Mouse (Mus musculus) adrenal gland, adult 2 months (tissue): ENCODE measurements at regions not wholly inside any gene's neighbourhood (a gene's known extent, or its start where the extent isn't known, plus 50 kb on each side); places are given as distances from the start of the nearest gene placed in this dataset.
A peak's percentile ranks its signal among the peaks of the same experiment; 100 is the strongest.

Source experiments
- DNase-seq: peaks from one replicate; pipeline ENCODE4 v3.0.0; 2021

DNA sequence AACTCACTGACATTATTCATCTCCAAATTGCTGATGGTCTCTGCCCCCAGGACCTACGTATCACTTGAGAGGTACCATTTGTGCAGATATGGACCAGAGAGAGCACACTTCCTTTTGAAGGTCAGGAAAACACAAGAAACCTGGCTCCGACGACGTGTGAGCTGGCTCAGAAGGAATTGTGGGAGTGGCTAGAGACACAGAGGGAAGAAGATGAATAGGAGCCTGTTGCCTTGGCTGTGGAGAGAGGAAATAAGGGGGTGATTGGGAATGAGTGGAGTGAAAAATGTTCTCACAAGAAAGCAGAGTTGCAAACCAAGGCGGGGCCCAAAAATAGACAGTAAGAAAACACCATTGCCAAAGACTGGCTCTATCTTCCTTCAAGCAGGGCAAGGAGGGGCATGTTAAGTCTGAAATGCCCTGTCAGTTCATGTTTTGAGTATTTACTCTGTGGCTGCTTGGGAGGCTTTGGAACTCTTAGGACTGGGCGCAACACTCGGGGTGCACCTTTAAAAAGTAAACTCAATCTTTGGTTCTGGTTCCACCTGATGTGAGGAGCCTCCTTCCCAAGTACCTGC, 111.6 kb upstream of the Mylip start:
- DNase-seq, result no peak

DNA sequence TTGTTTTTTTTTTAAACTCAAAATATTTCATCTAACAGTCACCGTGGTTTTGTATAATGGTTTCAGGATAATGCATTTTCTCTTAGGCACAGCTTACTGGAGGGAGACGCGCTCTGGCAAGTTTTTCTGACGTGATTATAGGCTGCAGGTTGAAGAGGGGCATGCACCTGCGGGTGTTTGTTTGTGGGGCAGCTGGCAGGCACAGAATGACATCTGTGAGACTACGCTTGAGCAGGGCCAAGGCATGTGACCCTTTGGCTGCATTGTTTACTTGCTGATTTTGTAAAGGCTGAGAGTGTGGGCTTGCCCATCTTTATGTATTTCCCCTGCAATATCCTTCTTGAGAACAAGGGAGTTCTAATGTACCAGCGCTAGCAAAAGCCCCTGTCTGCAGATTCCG, 108.4 kb upstream of the Mylip start:
- DNase-seq, result no peak

DNA sequence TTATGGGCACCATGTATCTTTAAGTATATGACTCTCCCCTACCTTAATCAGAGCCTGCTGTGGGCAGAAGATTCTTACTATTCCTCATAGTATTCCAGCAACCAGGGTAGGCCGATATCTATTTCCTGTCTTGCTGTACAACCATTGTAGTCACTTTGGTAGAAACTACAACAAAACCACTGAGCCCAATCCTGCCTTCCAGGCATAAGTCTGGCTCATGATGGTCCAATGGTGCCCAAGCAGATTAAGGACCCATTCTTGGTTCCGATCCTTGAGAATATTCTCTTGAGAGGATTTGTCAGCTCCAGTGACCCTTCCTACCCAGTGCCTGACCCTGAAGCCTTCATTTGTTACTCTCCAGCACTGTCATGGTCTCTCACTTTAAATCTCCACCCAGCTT, 102.9 kb upstream of the Mylip start:
- DNase-seq, result no peak

DNA sequence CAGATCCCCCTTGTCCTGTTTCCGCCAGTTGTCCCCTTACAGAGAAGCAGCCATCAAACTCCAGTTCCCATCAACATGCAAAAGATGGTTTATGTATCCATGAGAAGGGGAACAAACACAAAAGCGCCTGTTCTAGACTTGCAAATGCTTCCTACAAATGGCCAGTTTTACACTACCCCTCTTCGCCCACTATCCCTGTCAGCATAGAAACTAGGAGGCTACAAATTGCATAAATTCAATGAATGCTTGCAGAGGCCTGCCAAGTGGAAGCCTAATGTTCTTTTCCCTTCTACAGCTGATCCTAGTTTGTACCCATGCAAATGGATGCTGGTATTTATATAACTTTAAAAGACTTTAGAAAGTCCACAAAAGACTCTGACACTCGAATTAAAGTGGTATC, 102.3 kb upstream of the Mylip start:
- no peak for DNase-seq

DNA sequence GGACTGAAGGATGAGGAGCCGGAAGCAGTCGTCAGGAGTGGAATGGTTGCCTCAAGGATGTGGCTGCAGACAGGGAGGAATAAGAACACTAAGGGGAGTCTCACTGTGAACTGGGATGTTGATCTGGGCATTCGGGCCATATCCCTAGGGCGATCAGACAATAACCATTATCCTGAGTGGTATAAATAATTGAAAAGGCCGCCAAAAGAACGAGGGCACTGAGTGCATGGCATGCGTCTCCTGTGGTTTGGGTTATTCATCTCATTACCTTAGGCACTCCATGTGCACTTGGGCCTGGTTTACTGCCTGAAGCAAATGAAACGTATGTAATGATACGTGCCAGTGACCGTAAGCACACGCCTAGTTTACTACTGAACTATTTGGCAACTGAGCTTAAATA, 99.6 kb upstream of the Mylip start:
- DNase-seq, result no peak

DNA sequence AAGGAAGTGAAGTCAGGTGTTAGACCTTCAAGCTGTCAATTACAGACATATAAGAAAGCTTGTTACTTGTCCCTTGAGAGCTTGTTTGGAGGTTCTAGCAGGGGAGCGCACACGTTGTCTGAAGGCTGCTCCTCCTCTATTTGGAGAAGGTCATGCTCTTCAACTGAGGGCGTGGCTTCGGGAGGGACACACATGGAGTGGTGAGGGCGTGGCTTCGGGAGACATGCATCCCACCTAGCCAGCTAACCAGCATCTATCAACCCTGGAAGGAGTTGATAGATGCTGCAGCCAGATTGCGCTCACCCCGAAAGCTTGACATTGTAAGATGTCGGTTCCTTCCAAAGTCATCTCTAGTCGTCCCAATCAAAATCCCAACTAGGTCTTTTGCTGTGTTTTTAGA, 94.9 kb upstream of the Mylip start:
- DNase-seq, result no peak

DNA sequence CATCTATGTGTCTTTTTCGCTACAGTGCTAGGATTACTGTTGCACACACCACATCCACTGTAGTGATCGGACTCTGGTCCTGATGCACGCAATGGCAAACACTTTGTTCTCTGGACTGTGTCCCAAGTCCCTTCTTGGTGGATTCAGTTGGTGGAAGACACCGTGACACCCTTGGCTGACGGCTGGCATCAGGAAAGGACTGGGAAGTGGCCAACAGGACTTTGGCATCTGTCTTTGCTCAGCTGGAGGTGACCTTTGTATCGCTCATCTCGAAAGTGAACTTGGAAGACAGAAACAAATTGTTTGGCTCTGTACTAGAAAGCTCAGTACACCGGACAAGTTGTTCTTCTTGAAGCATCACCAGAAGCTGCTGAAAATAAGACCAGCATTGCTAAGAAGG, 88.9 kb upstream of the Mylip start:
- DNase-seq, result peak; percentile 2

DNA sequence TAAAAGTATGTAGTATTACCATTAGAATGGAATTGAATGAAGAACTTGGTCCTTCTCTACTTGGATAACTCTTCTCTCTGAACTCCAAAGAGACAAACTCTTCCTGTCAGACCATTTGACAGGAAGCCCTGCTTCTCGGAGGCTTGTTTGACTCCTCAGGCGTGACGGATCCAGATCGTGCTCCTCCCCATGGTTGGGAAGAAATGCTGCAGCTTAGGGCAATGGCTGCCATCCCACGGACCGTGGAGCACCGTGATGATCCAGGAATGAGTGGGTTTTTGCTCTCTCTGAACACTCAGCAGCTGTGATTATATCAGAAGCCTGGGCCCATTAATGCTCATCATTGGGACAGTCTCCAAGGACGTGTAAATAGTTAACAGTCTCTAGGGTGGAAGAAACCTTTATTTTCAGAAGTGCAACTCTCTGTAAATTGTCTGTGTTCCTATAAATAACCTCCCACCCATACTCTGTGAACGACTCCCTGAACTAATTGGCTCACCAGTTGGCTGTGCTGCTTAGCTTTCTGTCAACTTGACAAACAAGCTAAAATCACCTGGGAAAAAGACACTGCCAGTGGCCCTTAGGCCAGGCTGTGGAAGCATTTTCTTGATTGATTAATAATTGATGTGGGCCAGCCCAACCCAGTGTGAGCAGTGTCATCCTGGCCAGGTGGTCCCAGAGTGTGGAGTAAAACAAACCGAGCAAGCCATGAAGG, 88.2 kb upstream of the Mylip start:
- no peak for DNase-seq

DNA sequence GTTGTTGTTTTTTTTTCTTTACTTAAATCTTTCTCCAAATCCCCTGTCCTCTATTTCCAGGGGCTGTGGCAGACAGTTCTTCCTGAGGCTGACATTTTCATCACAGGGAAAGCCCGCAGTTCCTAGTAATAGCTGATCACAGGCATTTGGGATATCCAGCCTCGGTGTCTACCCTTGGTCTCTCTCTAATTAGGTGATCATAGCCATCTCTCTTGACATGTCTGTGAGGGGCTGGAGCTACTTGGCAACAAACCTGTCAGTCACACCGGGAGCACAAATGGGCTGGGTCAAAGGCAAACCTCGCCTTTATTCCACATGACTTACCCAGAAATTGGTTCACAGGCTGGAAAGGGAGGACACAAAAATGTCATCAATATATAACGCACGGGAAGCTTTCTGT, 86.7 kb upstream of the Mylip start:
- no peak for DNase-seq

DNA sequence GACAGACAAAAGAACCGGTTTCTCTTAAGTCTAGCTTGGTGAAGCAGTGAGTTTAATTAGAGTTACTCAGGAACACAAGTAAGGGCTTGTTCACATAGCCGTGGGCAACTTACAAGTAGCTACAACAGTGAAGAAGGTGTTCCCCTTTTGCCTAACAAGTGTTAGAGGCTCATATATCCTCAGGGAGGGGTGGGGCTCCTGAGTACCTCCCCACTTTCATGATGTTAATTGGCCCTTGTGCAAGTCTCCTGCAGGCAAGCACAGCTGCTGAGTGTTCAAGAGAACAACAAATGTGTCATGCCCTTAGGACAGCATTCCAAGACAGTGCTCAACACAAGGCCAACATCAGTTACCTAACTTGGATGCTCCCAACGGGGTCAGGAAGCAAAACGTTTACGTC, 83.4 kb upstream of the Mylip start:
- DNase-seq, result no peak

DNA sequence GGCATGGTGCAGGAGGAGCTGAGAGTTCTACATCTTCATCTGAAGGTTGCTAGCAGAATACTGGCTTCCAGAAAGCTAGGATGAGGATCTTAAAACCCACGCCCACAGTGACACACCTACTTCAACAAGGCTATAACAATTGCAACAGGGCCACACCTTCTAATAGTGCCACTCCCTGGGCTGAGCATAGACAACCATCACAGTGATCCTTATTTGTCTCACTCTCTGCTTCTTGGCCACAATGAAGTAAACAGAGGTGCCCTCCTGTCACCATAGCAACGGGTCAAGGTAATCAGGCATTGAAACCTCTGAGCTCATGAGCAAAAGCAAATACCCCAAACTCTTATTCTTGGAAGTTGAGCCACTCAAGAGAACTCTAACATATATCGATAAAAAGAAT, 82.3 kb upstream of the Mylip start:
- DNase-seq, result no peak

DNA sequence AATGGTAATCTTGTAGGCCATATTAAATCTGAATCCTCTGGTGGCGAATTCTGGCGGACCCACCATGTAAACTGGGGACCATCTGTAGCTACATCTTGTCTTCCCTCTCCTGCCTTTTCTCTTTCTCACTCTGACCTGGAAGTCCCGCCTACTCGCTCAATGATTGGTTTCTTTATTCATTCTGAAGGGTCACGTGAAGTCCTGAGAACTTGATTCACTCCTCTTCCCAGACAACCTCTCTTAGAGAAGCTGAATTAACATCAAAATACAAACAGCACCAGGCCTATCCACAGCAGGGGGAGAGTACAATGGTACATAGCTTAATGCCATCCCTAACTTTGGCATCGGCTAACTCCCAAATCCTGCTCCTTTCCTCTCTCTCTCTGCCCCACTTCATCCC, 69.9 kb upstream of the Mylip start:
- DNase-seq, result no peak

DNA sequence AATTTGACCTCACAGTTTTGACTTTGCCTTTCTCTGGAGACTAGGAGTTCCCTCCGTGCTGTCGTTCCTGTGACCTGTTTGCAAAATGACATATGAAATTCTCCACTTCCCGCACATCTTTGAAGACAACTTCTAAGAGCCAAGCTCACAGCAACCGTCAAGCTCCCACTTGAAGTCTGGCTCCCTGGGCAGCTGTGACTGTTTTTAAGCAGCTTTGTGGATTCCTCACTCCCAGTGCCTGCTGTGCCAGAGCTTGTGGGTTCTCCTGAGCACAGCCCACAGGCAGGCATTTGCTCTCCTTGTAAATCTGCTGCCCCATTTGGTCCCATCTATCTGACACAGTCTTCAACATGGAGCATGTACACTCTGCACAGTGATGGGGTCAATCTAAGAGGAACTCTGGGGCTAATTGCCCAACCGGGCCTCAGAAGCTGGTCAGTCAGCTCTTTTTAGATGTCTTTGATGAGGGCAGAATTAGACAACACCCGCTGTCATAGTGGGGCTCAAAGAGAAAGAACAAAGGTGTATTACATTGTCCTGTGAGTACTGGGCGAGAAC, 63.7 kb upstream of the Mylip start:
- no peak for DNase-seq

DNA sequence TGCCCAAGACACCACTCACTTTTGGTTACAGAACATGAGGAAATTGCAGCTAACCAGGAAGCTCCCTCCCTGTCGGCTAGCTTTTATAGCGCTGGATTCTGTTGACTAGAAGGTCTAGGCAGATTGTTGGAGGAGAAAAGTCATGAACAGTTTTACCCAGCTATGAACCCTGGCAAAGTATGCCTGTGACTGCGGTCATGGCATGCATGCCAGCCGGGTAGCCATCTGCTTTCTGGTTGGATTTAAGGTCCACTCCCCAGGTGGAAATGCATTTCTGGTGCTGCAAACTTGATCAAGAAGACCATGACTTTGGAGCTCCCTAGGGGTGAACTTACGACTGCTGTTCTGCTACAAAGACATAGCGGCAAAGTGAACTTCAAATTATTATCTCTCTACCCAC, 62.8 kb upstream of the Mylip start:
- DNase-seq, result no peak

DNA sequence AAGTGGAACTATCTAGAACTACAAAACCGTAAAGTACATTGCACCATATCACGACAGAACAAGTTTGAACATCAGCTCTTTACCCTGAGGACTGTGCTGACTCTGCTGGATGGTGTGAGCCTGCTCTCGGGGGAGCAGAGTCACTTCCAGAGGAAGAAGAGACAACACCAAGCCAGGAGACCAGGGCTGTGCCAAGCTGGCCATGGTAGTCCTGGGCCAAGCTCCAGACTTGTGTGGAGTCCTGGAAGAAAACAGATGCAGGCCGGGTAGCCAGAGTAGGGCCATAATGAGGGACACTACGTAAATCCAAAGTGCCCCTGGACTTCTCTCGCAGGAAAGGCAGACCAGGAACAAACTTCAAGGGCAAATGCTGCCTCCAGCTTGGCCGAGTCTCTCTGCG, 59.0 kb upstream of the Mylip start:
- DNase-seq, result peak; percentile 9

DNA sequence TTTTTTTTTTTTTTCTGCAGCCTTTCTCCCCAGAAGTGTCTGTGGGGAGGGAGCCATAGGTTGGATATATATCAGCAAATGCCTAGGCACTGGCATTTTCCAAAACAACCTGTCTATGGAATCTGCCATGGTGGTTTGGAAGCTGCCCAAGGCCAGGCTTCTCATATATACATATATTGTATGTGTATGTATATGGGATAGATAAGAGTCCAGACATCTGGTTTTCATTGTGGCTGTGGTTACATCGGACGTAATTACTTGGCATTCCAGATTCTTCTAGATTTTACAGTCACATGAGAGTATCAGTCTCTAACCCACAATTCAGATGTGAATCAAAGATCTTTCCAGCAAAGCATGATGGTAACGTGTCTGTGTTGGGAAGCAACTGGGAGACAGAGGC, 57.5 kb upstream of the Mylip start:
- no peak for DNase-seq

DNA sequence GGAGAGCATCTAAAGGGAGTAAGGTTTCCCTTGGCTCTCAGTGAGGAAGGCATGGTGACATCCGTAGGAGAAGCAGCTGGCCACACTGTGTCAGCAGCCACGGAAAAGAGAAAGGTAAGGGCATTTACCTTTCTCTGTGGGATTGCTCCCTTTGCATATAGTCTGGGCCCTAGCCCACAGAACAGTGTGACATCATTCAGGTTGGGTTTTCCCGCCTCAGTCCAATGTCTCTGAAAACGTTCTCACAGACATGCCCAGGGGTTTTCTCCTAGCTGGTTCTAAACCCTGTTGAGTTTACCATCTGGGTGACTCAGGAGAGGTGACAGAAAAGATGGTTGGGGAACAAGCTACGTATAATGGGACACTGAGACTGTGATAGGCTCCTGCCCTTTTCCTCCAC, 55.9 kb upstream of the Mylip start:
- DNase-seq, result no peak
